Mouse (Mus musculus): ENCODE measurements around the gene Cntfr.

Cntfr gene

DNA sequence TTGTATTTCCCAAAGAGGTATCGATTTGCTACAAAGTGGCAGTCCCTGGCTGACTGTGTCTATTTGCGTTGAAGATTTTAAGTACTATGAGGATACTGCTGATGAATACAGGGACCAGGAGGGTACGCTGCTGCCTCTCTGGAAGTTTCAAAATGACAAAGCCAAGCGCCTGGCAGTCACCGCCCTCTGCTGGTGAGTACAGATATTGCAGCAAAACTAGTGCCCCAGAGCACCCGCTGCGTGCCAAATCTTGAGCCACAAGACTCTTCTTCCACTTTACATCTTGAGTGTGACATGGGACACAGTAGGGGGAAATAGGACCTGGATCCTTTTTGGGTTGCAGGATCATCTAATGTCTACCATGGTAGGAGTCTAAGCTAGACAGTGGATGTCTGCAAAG, 82.7 kb downstream of the Cntfr start:
- peak; percentile 45 for ATAC-seq (ENCODE audit: low TSS enrichment)

DNA sequence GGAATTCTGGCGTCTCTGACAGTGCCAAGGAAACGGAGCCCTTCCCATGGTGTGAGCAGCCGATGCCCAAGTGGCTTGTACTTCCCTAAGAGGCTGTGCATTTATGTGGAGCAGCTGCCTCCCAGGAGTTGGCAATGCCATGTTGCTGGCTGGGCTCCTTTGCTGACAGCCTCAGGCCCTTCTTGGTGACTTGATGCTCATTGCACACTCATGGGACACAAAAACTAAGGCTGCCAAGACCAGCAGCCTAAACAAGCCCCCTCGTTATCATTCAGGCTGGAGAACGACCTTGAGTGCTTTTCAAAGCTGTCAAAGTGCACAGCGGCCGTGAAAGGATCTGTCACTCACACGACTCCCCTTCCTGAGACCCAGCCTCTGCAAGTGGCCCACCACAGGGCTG, 84.7 kb downstream of the Cntfr start:
- no peak for ATAC-seq (ENCODE audit: low TSS enrichment)

DNA sequence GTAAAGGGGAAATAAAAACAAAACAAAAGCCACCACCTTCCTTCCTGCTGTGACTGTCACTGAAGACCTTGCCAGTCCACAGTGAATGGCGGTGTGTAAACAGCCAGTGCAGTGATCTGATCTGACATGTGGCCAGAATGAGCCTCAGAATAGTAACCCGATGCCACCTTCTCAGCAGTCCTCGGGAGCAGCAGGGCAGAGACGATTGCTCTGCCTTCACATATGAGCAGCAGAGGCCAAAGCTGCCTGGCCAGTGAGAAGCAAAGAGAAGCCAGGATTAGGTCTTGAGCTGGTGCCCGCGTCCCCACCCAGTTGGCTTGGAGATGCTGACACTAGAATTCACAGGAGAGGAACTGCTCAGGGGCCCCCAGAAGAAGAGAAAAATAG, 86.3 kb downstream of the Cntfr start:
- ATAC-seq (ENCODE audit: low TSS enrichment), result no peak

DNA sequence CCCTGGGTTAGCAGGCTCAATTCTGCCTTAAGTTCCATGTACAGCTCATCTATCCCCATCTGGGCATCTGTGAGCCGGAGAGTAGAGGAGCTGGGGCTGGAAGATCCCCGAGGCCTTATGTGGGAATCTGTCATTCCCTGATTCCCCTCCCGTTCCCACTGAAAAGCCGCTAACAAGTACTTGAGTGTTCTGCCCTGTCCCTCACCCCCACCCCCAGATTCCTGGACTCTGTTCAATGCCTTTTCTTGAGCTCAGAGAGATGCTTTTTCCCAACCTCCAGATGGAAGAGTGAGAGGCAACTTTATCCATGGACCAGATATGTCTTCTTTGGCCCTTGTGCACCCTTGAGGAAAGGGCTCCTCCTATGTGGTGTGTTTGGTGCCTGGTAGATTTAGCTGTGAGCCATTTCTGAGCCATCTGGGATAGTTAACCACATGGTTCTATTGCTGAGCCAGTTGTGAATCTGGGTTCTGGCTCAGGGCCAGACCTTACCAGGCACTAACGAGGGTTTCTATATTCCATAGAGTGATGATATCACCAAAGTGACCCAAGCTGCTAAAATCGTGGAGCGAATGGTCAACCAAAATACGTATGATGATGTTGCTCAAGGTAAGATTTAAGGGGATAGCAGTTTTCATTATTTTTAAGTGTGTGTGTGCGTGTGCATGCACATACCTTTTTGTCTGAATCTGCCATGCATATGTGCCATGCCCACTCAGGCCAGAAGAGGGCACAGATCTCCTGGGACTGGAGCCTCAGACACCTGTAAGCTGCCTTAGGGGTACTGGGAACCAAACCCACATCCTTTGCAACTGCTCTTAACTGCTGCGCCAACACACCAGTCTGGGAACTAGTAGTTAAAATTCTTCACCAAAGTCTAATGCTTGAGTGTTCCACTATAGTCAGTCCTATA, 87.0 kb downstream of the Cntfr start:
- ATAC-seq (ENCODE audit: low TSS enrichment), result no peak

Data from frontal cortex, adult (tissue).